Mouse (Mus musculus) natural killer cell, adult 2 months (primary cell): ENCODE measurements around the gene Cps1.

Experiments used
- DNase-seq, 2 experiments: peaks; one replicate each; pipeline ENCODE4 v3.0.0; 2022; ENCODE audit warnings: low spot score in 2 of 2

Cps1 gene

GRCm38 (mm10) chr1:67234861-67235260, 112.0 kb downstream of the Cps1 start:
- DNase-seq, result no peak

- DNase-seq, result no peak
These were observed 112.8 kb downstream of the Cps1 start for GRCm38 (mm10) chr1:67235468-67236217.

GRCm38 (mm10) chr1:67238446-67238845, 115.6 kb downstream of the Cps1 start:
- no peak for DNase-seq

- DNase-seq, result no peak
These were observed 116.1 kb downstream of the Cps1 start for GRCm38 (mm10) chr1:67238941-67239340.

GRCm38 (mm10) chr1:67265222-67265621, 142.4 kb downstream of the Cps1 start:
- no peak for DNase-seq

- no peak for DNase-seq
These were observed 145.1 kb downstream of the Cps1 start for GRCm38 (mm10) chr1:67267972-67268371.

GRCm38 (mm10) chr1:67268450-67268849, 145.6 kb downstream of the Cps1 start:
- no peak for DNase-seq

GRCm38 (mm10) chr1:67276270-67276669, 153.4 kb downstream of the Cps1 start:
- DNase-seq, result no peak
